Mouse (Mus musculus) adrenal gland, postnatal 25 days (tissue): ENCODE data around the gene Npas4. TPM values are rescaled to one million over a fixed set of nuclear protein-coding genes. Genes with fewer than 3 reads are reported as not detected.
A peak's percentile ranks its signal among the peaks of the same experiment; 100 is the strongest.
"Not testable (repeated sequence)": the region's sequence is repeated elsewhere in the genome, so short reads cannot be mapped to it uniquely, and the experiment has no call there.

Experiments used
- DNase-seq: peaks from one replicate; pipeline ENCODE4 v3.0.0; 2021; ENCODE audit warnings: mixed read lengths
- total RNA-seq: library from RNA; stranded (reverse); gene quantifications from 2 replicates; pipeline ENCODE4 v1.2.3, GENCODE M21; 2021

The Npas4 gene
- total RNA-seq, 1 experiment from 2014 or later, result 0.43 TPM

- DNase-seq, result peak; percentile 84
Observed at GRCm38 (mm10) chr19:4992904-4993303, 2.8 kb upstream of the Npas4 start.

- DNase-seq, result no peak
Observed at GRCm38 (mm10) chr19:4992371-4992770, 2.3 kb upstream of the Npas4 start.

DNA sequence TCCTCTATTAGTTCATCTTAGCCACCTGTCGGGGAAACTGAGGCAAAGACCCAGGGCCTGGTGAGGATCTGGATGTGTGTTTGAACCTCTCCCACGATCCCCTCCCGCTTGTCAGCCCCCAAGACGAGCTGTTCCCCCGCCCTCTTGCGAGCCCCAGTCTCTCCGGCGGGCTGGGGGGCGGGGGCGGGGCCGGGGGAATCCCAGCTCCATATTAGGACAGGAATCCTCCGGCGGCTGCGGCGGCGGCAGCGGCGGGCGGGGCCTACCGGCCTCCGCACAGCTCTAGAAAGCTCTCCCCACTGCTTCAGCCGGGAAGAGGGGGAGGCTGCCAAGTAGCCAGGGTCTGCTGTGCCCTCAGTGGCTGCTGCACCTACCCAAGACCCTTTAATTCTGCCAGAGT is 600 bp upstream of the Npas4 start:
- DNase-seq, result no peak

GRCm38 (mm10) chr19:4989434-4990255 is 471 bp downstream of the Npas4 start:
- no peak for DNase-seq

- peak; percentile 96 for DNase-seq
Observed at GRCm38 (mm10) chr19:4989013-4989412, 1.1 kb downstream of the Npas4 start.

DNA sequence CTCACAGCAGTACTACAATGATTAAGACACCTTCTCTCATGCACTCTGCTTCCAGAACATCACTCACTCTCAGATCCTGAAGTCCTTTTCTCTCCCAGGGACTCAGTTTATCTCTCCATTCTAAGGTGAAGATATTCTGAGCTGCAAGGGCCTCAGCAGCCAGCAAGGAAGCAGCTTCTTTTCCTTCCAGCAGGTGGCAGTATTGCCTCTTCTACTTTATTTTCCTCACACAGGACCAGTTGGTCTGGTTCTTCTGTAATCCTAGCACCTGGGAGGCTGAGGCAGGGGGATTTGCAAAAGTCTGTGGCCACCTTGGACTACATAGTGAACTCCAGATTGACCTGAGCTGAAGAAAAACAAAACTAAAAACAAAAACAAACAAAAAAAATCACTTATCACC is 8.3 kb downstream of the Npas4 start:
- DNase-seq, result no peak

DNA sequence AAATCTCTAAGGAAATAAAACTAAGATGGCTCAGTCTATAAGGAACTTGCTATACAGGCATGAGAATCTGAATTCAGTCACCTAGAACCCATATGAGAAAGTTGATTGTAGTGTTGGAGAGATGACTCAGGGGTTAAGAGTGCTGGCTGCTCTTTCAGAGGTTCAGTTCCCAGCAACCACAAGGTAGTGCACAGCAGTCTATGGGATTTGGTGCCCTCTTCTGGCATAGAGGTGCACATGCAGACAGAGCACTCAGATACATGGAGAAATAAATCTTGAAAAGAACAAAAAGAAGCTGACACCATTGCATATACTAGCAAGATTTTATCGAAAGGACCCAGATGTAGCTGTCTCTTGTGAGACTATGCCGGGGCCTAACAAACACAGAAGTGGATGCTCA is 21.9 kb downstream of the Npas4 start:
- no peak for DNase-seq

DNA sequence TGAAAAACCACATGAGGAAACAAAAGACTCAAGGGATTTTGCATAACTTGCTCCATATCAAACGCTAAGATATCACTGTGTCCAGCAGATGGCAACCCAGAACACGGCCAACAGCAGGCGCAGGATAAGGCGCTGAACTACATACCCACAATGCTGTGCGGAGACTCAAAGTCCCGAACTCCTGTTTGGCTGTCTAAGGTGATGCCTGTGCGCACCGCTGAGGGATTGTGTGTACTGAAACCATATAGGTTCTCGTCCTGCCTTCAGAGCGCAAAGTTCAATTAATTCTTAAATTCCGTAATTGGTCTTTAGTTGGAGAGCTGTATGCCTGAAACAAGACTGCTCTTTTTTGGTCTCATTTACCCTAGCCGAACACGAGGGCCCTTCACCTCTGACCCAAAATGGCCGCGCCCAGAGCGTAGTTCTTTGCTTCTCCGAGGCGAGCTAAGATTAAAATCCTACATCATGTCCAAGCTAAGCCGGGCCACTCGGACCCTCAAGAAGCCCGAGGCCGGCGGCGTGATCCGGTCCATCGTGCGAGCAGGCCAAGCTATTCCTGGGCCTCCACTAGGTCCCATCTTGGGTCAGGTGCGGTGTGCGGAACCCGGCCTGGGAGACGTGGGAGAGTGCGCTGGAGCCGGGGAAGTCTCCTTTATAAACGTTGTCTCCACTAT is 28.1 kb downstream of the Npas4 start, which contains the start of gene Mrpl11:
Mrpl11 (plus strand) TSS at position 220 of the 674 bp plus-strand sequence.
- peak; percentile 80 for DNase-seq

DNA sequence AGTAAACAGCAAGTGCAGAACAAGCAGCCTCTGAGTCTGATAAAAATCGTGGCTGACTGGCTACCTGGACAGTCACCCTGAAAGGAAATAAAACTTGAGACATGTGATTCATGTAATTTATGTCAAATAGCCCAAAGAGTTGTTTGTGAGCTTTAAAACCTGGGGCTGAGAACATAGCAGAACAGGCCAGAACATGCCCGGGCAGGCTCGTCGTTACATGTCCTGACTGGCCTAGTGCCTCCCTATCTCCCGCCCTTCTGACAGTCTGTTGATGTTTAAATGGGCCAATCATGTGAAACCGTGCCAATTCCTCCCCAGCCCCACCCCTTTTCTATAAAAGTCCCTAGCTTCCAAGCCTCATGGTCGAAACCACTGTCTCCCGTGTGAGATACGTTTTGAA is 41.5 kb downstream of the Npas4 start:
- not testable (repeated sequence) for DNase-seq

DNA sequence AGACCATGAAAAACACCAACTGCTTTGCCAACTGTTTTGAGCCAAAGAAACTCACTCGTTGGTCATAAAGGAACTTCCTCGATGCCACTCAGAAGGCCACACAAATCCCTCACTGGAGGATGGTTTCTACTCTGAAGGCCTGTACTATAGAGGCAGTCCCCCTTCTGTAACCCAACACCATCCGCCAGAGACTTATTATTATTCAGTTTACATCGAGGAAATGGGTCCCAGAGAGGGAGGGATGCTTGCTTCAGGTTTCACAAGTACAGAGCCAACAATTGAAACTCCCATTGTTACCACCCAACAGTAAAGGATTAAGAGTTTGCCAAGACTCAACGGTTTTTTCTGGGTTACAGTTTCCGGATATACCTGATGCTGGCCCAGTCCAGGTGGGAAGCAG is 44.6 kb downstream of the Npas4 start:
- DNase-seq, result no peak

DNA sequence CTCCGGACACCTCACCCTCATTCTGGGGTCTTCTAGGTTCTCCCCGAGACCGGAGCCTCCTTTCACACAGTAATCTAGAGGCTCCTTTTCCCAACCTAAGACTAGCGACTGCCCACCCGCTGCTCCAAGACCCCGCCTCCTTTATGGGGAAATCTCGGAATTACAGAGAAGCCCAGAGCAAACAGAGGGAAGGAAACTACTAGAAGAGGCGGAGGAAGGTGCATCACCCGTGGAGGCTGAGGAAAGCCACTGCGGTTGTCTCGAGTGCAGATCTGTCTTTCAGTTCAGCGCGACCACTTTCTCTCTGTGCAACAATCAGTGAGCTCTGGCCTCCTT is 46.9 kb downstream of the Npas4 start:
- peak; percentile 23 for DNase-seq

- DNase-seq, result peak; percentile 91
Observed at GRCm38 (mm10) chr19:4942551-4943252, 47.4 kb downstream of the Npas4 start, which contains the start of gene Peli3. TSS of gene Peli3 (minus strand) at chr19:4943127.

- DNase-seq, result no peak
Observed at GRCm38 (mm10) chr19:4937444-4938310, 52.4 kb downstream of the Npas4 start.

DNA sequence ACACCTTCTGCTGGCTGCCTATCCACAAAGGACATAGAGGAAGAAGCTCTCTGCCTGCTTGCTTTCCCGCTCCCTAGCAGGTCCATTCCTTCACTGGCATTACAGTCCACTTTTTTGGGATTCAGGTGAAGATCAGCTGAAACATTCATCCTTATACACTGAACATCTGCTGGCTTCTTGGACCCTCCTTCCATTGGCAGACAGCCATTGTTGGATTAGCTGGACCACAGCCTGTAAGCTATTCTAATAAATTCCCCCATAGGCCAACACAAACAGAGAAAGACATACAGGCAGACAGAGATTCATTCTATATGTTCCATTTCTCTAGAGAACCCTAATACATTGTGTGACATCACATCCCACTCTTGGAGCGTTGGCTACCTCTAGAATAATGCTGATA is 53.2 kb downstream of the Npas4 start:
- DNase-seq, result no peak

Other genes with a start within 250 kb of the Npas4 start
- 16.8 and 17.5 TPM in 2 replicates for gene Rbm4b, start 233.8 kb downstream of the Npas4 start, total RNA-seq
- gene Rbm4, start 196.4 kb downstream of the Npas4 start, total RNA-seq, result 62.4 and 65.4 TPM in 2 replicates
- gene Gm21992, start 178.7 kb downstream of the Npas4 start, total RNA-seq, result 22.2 and 30.2 TPM in 2 replicates
- 45.4 and 46.5 TPM in 2 replicates for gene Rbm14, start 178.7 kb downstream of the Npas4 start, total RNA-seq
- gene Ccs, start 151.0 kb downstream of the Npas4 start, total RNA-seq, result 107 and 128 TPM in 2 replicates
- gene Ccdc87, start 150.9 kb downstream of the Npas4 start, total RNA-seq, result 0.15 TPM in 1 of 2 replicates, not detected in the other
- 361 and 398 TPM in 2 replicates for gene Ctsf, start 135.2 kb downstream of the Npas4 start, total RNA-seq
- 0.58 and 0.71 TPM in 2 replicates for gene Actn3, start 112.4 kb downstream of the Npas4 start, total RNA-seq
- gene Zdhhc24, start 111.6 kb downstream of the Npas4 start, total RNA-seq, result 21.0 and 23.3 TPM in 2 replicates
- gene Bbs1, start 83.7 kb downstream of the Npas4 start, total RNA-seq, result 8.4 and 12.3 TPM in 2 replicates
- gene Dpp3, start 62.0 kb downstream of the Npas4 start, total RNA-seq, result 102 and 126 TPM in 2 replicates
- 8.4 and 11.4 TPM in 2 replicates for gene Peli3, start 47.2 kb downstream of the Npas4 start, total RNA-seq
- 51.7 and 51.8 TPM in 2 replicates for gene Mrpl11, start 28.2 kb downstream of the Npas4 start, total RNA-seq
- gene Slc29a2, start 33.5 kb upstream of the Npas4 start, total RNA-seq, result 4.9 and 5.0 TPM in 2 replicates
- 16.3 and 41.8 TPM in 2 replicates for gene B4gat1, start 48.5 kb upstream of the Npas4 start, total RNA-seq
- 1.7 and 9.8 TPM in 2 replicates for gene AC124502.3, start 48.6 kb upstream of the Npas4 start, total RNA-seq
- gene Brms1, start 51.0 kb upstream of the Npas4 start, total RNA-seq, result 21.6 and 32.0 TPM in 2 replicates
- 5.9 and 6.0 TPM in 2 replicates for gene Rin1, start 60.2 kb upstream of the Npas4 start, total RNA-seq
- gene Cd248, start 77.8 kb upstream of the Npas4 start, total RNA-seq, result 10.0 and 12.7 TPM in 2 replicates
- gene Tmem151a, start 95.2 kb upstream of the Npas4 start, total RNA-seq, result 1.3 and 1.4 TPM in 2 replicates
- 62.7 and 68.2 TPM in 2 replicates for gene Yif1a, start 98.2 kb upstream of the Npas4 start, total RNA-seq
- gene Cnih2, start 108.2 kb upstream of the Npas4 start, total RNA-seq, result 1.1 and 2.7 TPM in 2 replicates
- 165 and 186 TPM in 2 replicates for gene Rab1b, start 116.8 kb upstream of the Npas4 start, total RNA-seq
- gene Klc2, start 128.2 kb upstream of the Npas4 start, total RNA-seq, result 47.3 and 54.2 TPM in 2 replicates